Mouse (Mus musculus) thymus, postnatal 0 days (tissue): ENCODE data around the gene Hebp1. TPM values are rescaled to one million over a fixed set of nuclear protein-coding genes. Genes with fewer than 3 reads are reported as not detected.

Experiments used
- DNase-seq: peaks from one replicate; pipeline ENCODE4 v3.0.0-alpha.2; 2015; ENCODE audit warnings: low spot score
- polyA plus RNA-seq: library from polyadenylated mRNA; unstranded; fragments of >200 nt; fragmentation: Nextera tagmentation; extraction: Ambion mirVana; gene quantifications from 2 replicates; pipeline ENCODE4 v1.2.1, GENCODE M21; 2015

Gene Hebp1
- 22.8 and 25.0 TPM in 2 replicates for polyA plus RNA-seq

DNA sequence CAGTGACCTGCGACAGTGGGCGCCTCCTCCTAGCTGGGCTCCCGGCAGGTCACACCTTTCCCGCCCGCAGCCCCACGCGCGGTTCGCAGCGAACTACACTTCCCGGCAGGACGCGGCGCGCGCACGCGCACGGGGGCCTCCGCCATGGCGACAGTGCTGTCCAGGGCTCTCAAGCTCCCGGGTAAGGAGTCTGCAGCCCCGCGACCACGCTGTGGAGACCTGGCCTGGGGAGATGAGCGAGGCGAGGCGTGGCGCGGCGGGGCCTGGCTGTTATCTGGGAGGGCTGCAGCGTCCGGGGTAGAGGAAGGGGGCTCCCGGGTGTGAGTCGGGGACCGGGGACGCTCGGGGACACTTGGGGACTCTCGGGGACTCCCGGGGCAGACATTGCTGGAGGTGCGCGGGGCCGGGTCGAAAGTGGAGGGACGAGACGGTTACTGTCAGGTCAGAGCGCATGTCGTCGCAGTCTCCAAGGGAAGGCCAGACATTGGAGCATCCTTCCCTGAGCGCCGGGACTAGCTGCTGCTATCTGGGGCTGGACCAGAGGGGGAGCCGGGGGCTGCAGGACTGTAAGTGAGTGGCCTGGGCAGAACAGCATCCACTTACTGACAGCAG is at the start of gene Hebp1, which contains the start of gene Fam234b:
Gene Hebp1 (minus strand): TSS at position 102 of the 612 bp plus-strand sequence.
Gene Fam234b (plus strand): TSS at position 57 of the 612 bp plus-strand sequence.
- peak; percentile 85 for DNase-seq

DNA sequence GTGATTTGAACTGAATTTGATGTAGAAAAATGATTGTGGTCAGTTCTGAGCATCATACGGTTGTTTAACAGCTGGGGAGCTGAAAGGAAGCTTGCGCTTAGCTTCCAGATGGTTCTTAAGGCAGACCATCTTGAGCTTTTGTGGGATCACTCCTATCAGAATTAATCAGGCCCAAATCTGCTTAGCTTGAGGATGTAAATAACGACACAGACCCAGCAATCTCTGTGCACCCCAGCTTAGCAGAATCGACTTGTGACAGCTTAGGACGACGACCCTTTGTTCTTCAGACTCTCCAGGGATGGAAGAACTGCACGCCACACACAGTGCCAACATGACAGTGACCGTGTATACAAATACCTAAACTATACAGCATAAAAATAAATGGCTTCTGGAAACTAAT is 47.8 kb upstream of the Hebp1 start:
- DNase-seq: no peak

GRCm38 (mm10) chr6:135240361-135240760 is 42.5 kb upstream of the Hebp1 start:
- no peak for DNase-seq

DNA sequence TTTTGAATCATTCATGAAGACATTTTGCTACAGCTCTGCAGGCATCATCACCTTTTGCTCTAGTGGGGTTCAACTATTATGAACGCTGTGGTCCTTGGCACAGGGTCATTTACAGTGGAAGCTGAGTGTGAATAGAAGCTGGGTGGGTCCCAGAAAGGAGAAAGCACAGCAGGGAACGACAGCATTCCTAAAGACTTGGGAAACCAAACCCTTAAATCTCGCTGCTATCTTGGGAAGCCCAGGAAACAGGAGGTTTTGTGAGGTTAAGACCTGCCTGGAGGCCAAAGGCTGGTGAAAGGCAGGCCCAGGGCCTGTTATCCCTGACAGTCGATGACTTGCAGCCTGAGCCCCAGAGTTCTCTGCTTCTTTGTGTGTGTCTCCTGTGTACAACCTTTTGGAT is 40.4 kb upstream of the Hebp1 start:
- DNase-seq: no peak

- peak; percentile 65 for DNase-seq
Observed at GRCm38 (mm10) chr6:135237326-135237725, 39.5 kb upstream of the Hebp1 start.

GRCm38 (mm10) chr6:135236576-135236975 is 38.8 kb upstream of the Hebp1 start:
- DNase-seq: no peak

GRCm38 (mm10) chr6:135235742-135236141 is 37.9 kb upstream of the Hebp1 start:
- DNase-seq: no peak

DNA sequence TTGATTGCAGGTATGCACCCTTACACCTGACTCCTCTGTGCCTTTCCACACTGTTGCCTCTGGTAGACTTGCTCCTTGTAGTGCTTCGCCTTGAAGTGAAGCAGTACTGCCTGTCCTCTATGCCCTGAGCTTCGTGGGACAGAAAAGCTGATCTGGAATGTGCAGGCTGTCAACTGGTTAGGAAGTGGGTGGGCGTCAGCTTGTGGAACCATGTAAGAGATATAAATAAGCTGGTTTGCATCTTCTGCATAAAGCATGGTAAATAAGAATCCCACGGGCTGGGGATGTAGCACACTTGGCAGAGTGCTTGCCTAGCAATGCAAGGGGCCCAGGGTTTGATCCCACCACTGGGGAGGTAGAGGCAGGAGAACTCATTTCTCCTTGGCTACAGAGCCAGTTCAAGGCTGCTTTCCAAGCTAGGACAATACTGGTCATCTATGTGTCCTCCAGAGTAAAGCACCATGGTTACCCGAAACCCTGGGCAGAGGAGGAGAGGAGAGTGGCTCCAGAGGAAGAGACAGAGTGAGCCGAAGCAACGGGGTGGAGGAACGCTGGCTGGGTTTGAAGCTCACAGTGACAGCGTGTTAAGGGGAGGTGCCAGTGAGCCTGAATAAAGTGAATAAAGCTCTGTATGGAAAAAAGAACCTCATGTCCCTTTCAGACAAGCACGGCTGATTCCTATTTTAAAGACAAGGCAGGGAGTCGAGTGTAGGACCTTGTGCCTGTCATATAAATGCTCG is 34.8 kb upstream of the Hebp1 start:
- no peak for DNase-seq

GRCm38 (mm10) chr6:135230586-135230985 is 32.8 kb upstream of the Hebp1 start:
- DNase-seq: no peak

DNA sequence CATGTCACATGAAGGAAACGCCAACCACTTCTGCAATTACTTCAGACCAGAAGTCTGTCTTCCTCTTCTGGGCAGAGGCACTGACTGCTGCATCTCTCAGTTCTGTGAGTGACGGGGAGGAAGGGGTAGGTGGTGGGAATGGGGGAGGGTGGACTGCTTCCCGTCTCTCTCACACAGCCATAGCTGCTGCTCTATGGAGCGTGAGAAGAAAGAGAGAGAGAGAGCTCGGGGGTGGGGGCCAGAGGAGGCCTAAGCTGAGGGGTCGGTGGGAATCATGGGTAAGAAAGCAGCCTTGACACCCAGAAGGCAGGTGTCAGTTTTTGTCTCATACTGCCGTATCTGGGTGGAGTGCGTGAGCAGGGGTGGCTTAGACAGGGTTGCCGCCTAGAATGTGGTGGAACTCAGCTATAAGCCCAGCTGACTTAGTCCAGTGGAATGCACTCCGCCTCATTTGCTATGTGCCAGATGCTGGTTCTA is 30.7 kb upstream of the Hebp1 start:
- DNase-seq: peak; percentile 64

DNA sequence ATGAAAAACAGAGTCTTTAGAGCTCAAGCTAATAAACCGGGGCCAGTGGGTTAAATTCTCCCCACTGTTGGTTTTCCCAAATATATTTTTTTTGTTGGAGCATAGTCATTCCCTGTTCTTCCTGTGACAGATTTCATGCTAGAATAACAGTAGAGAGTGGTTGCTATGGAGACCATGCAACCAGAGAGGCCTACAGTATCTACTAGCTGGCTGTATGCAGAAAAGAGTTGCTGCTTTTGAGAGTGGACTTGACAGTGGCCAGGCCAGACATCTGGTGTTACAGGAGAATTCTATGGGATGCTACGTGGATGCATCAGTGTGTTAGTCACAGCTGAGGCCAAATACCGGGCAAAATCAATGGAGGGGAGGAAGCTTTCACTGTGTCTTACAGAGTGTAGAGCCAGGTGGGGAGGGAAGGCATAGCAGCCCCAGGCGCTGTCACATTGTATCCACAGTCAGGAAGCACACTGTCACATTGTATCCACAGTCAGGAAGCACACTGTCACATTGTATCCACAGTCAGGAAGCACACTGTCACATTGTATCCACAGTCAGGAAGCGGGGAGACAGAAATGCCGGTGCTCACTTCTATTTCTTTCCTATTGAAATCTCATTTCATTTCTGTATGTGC is 26.1 kb upstream of the Hebp1 start:
- DNase-seq: no peak

- DNase-seq: no peak
Observed at GRCm38 (mm10) chr6:135219916-135220315, 22.1 kb upstream of the Hebp1 start.

DNA sequence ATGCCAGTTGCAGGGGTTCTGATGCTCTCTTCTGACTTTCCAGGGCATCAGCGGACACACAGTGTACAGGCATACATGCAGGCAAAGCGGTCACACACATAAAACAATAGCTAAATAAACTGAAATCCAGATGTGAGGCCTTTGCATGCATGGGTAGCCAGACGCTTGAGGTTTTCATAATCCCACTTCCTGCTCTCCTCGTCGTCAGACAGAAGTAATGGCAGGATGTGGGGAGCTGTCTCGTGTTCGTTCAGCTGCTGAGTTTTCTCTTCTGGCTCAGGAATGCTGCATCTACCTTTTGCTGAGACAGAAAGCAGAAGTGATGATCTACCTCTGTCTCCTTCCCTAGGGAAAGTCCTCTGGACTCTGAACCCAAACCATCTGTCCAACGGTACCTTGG is 20.5 kb upstream of the Hebp1 start:
- peak; percentile 85 for DNase-seq

GRCm38 (mm10) chr6:135212666-135213065 is 14.8 kb upstream of the Hebp1 start:
- DNase-seq: no peak

DNA sequence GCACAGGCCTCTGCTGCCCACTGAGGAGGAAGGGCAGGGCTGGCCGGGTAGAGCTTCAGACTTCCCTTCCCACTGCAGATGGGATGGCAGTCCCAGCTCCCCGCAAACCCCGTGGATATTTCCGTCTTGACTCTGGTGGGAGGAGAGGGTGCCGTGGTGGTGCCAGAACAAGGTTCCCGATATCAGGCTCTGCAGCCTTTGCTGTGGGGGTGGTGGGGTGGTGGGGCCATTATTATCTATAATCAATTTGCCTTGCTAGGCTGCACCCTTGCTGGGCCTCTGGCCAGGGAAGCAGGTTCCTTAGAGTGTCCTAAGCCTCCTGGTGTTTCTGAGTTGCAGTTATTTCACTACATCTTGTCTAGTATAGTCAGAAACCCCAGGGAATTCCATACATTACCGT is 13.3 kb upstream of the Hebp1 start:
- DNase-seq: no peak

DNA sequence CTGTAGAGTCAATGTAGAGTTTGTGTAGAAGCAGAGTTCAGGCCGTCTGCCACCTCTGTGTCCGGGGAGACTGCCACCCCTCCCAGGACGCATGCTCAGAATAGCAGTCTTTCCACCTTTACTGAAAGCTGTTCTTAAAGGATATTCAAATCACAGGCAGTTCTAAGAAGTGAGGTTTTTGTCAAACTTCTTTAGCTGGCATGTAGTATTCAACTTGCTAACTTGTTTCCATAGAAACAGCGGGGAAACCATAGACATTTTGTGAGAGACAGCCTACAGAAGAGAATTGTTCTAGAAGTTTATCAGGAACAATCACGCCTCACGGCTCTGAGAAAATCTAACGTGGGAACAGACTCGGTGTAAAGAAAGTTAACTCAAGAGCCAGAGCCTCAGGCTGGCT is 9.1 kb upstream of the Hebp1 start:
- DNase-seq: no peak

- DNase-seq: no peak
Observed at GRCm38 (mm10) chr6:135205802-135206201, 8.0 kb upstream of the Hebp1 start.

DNA sequence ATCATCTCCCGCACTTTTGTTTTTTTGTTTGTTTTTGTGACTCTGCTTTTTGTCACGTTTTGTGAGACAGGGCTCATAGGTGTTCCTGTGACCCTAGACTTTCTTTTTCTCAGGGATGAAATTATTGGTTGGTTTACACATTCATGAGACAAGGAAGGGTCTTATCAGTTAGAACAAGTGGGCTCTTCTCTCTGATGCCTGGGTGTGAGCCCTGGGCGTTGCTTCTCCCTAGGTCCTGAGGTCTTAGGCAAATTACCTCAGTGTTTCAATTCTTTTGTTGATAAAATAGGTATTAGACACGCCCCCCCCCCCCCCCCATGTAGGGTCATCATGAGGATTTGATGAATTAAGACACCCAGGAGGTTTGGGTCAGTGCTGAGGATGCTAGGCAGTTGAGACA is 7.0 kb upstream of the Hebp1 start:
- DNase-seq: no peak

GRCm38 (mm10) chr6:135203737-135204136 is 5.9 kb upstream of the Hebp1 start:
- DNase-seq: no peak

GRCm38 (mm10) chr6:135202668-135203067 is 4.8 kb upstream of the Hebp1 start:
- DNase-seq: no peak

DNA sequence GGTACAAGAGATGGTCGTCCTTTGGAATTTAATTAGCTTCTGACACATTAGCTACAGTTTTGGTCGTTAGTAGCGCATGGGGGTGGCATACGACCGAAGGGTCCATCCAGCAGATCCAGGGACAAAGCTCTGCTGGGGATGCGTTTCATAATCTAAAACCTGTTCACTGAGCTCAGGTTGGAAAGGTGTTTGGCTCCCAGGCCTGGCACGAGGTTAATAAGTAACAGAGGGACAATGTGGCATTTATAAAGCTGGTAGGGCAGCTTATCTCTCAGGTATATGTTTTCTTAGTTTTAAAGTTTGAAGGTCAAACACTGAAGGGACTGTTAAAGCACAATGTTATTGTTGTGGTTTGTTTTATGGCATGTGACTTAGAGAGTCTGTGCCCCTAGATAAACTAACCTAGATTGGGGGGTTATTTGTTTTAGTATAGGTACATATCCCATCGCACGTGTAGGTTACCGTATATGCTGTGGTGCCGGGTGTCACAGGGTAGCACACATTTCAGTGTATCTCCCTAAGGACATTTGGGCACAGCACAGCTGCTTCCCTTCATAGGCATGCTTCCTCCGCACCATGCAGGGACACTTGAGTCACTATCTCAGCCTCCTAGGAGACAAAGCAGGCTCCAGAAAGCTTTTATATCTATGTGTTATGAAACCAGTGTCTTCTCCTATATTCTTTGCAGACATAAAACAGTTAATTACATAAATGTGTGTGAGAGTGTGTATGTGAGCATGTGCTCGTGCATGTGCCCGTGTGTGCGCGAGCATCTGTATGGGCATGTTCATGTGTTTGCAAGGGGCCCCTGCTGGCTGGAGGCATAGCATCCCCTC is 2.5 kb upstream of the Hebp1 start:
- DNase-seq: no peak
